Mouse (Mus musculus) adrenal gland, adult 2 months (tissue): ENCODE data around the gene Piwil4. TPM values are rescaled to one million over a fixed set of nuclear protein-coding genes. Genes with fewer than 3 reads are reported as not detected.

Experiments
- DNase-seq: peaks from one replicate; pipeline ENCODE4 v3.0.0; 2021
- polyA plus RNA-seq: library from polyadenylated mRNA; depleted of rRNA; stranded (reverse); fragments of >200 nt; gene quantifications from 2 replicates; pipeline ENCODE4 v1.2.3, GENCODE M21; 2012; rRNA removed
- total RNA-seq, 2 experiments: library from RNA; stranded (reverse); gene quantifications; 2 replicates each; pipeline ENCODE4 v1.2.3; 2021

The Piwil4 gene
- total and polyA plus RNA-seq, 3 experiments: 0.14 to 0.16 TPM; not detected in 1

- no peak for DNase-seq
These were observed 72.2 kb downstream of the Piwil4 start for GRCm38 (mm10) chr9:14668382-14668781.

GRCm38 (mm10) chr9:14666071-14666470, 74.5 kb downstream of the Piwil4 start:
- no peak for DNase-seq

GRCm38 (mm10) chr9:14663591-14663990, 76.9 kb downstream of the Piwil4 start:
- DNase-seq: no peak

DNA sequence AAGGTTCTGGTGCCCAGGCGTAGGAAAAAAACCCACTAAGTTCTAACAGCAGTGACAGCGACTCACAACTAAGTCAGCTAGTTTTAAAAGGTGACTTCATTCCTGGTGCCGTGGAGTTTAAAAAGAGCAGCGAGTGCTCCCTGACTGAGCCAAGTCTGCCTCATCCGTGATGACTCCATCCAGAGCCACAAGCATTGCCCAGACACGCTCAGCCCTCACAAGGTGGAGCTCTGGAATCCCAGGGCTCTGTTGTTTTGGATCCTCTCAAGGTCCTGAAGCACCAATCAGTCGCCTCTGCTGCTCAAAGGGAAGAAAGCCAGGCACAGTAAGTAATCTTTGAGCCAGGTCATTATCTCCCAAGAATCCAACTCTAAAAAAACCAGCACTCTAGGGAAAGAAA, 77.7 kb downstream of the Piwil4 start:
- no peak for DNase-seq

DNA sequence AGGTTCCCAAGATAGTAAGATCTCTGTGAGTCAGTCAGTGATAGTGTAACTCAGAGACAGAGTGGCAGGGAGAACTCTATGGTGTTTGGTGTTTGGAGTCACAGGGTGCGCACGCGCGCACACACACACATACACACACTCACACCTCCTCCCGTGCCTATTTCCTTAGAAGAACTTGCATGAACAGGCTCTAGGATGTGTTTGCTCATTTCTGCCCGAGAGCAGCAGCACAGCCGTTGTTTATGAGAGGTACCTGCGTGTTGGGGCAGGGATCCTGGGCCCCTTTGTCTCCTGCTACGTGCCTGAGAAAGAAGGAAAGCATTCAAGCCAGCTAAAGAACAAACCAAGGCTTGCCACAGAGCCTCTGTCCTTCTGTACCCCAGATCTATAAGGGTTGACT, 78.4 kb downstream of the Piwil4 start:
- DNase-seq: no peak

- no peak for DNase-seq
These were observed 82.6 kb downstream of the Piwil4 start for GRCm38 (mm10) chr9:14657926-14658325.

DNA sequence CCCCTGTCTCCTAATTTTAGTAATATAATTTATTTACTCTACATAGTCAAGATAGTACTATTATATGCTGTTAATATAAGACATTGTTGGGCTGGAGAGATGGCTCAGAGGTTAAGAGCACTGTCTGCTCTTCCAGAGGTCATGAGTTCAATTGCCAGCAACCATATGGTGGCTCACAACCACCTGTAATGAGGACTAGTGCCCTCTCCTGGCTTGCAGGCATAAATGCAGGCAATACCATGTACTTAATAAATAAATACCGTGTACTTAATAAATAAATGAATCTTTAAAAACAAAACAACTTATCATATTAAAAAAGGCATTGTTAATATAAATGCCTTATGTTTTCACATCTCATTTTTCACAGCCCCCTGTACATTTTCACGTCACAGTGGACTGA, 86.5 kb downstream of the Piwil4 start:
- DNase-seq: no peak

DNA sequence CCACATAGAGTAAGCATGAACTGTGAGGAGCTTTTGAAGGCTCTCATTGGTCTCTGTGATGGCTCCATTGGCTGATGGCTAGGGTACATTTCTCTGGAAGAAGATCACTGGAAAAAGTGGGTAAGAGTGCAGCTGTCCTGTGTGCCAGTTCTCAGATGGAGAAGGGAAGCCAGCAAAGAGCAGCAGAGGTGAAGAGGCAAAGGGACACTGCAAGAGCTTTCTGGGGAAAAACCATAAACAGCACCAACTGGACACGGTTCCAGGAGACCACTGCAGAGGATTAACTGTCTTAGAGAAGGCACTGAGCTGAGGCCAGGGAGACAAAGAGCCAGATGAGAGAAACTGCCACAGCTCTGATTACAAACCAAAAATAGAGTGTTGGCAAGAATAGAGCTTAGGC, 87.8 kb downstream of the Piwil4 start:
- DNase-seq: no peak

GRCm38 (mm10) chr9:14647849-14648248, 92.7 kb downstream of the Piwil4 start:
- no peak for DNase-seq

- DNase-seq: no peak
These were observed 93.9 kb downstream of the Piwil4 start for GRCm38 (mm10) chr9:14646641-14647040.

Other genes with a start within 250 kb of the Piwil4 start
- gene Kdm4d, start 240.3 kb downstream of the Piwil4 start, total RNA-seq: under 1 TPM; 0.29 to 0.41 TPM
- 0.36 and 0.37 TPM in 2 replicates for gene Kdm4d, start 240.3 kb downstream of the Piwil4 start, polyA plus RNA-seq
- gene Cwc15, start 240.1 kb downstream of the Piwil4 start, total RNA-seq: 100 to 1,000 TPM; 120 to 145 TPM
- 2.1 and 2.5 TPM in 2 replicates for gene Cwc15, start 240.1 kb downstream of the Piwil4 start, polyA plus RNA-seq
- 10 to 100 TPM; 31.8 to 46.0 TPM for gene Amotl1, start 95.7 kb downstream of the Piwil4 start, total RNA-seq
- 22.2 and 27.0 TPM in 2 replicates for gene Amotl1, start 95.7 kb downstream of the Piwil4 start, polyA plus RNA-seq
- gene Fut4, start 11.7 kb upstream of the Piwil4 start, total RNA-seq: 1 to 10 TPM in 1 of 2 experiments, under 1 TPM in 1; 0.35 to 2.0 TPM
- 1.7 and 1.8 TPM in 2 replicates for gene Fut4, start 11.7 kb upstream of the Piwil4 start, polyA plus RNA-seq
- not detected for gene 1700012B09Rik, start 30.3 kb upstream of the Piwil4 start, total RNA-seq
- not detected in 2 replicates for gene 1700012B09Rik, start 30.3 kb upstream of the Piwil4 start, polyA plus RNA-seq
- gene Mre11a, start 43.9 kb upstream of the Piwil4 start, total RNA-seq: 10 to 100 TPM; 14.5 to 17.3 TPM
- gene Mre11a, start 43.9 kb upstream of the Piwil4 start, polyA plus RNA-seq: 1.1 and 1.5 TPM in 2 replicates
- gene Ankrd49, start 44.1 kb upstream of the Piwil4 start, total RNA-seq: 10 to 100 TPM; 13.3 TPM
- gene Ankrd49, start 44.1 kb upstream of the Piwil4 start, polyA plus RNA-seq: 1.3 and 1.6 TPM in 2 replicates
- gene Gpr83, start 119.5 kb upstream of the Piwil4 start, total RNA-seq: not detected
- 0.20 and 0.31 TPM in 2 replicates for gene Gpr83, start 119.5 kb upstream of the Piwil4 start, polyA plus RNA-seq
- gene Izumo1r, start 163.2 kb upstream of the Piwil4 start, total RNA-seq: not detected
- gene Izumo1r, start 163.2 kb upstream of the Piwil4 start, polyA plus RNA-seq: 0.17 TPM in 1 of 2 replicates, not detected in the other